Mouse (Mus musculus) adrenal gland, postnatal 36 days (tissue): Measurements from ENCODE around the gene Padi6. TPM values are rescaled to one million over a fixed set of nuclear protein-coding genes. Genes with fewer than 3 reads are reported as not detected.

Experiments used
- DNase-seq, 2 experiments: peaks; one replicate each; pipeline ENCODE4 v3.0.0; 2021; ENCODE audit warnings: mixed read lengths in 1 of 2
- total RNA-seq, 2 experiments: library from RNA; stranded (reverse); gene quantifications; 2 replicates each; pipeline ENCODE4 v1.2.3; 2021

Padi6 gene
- total RNA-seq, 2 experiments from 2014 or later: not detected

DNA sequence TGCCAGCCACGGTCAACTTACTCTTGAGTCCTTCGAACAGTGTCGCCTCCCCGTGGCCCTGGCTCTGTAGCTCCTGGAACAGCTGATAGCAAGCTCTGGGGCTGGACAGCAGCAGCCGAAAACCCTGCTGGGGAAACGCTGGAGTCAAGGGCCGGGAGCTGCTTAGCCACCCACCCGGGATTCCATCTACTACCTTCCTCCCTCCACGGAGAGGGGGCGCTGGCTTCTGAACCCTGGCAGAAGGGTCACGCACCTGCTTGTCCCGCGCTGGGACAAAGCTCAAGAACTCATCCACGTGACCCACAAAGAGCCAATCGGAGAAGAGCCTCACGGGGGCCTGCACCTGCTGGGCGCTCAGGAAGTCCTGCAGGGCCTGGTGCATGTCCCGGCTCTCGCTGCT lies 7.9 kb upstream of the Padi6 start:
- peak in 1 of 2 experiments; percentile 12 for DNase-seq

DNA sequence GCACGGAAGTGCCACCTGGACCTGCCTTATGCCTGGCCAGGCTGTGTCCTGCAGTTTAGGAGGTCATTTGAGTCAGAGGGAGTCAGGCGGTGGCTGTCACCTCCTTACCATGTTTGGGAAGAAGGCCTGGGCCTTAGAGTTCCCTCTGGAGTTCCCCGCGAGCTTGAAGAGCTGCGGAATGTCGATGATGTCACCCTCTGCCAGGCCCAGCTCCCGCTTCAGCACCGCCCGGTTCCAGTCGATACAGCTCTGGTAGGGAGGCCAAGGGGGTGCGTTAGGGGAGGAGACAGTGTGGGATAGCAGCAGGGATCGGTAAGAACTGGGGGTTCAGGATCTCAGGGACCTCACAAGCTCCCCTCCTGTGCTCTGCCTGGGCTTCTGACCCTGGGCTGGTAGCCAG lies 5.5 kb upstream of the Padi6 start:
- no peak for DNase-seq

DNA sequence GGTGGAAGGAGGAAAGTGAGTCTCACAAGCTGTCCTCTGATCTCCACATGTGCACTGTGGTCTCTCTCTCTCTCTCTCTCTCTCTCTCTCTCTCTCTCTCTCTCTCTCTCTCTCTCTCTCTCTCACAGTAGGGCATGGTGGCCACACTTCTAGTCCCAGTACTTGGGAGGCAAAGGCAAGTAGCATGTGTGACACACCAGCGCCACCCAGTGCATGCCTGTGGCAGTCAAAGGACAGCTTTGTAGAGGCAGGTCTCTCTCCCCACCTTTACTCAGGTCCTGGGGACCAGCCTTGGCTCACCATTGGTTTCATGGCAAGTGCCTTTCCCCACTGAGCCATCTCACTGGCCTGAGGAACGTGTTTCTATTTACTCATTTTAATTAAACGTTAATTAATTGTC lies 2.2 kb upstream of the Padi6 start:
- peak; percentile 72 to 74 for DNase-seq

DNA sequence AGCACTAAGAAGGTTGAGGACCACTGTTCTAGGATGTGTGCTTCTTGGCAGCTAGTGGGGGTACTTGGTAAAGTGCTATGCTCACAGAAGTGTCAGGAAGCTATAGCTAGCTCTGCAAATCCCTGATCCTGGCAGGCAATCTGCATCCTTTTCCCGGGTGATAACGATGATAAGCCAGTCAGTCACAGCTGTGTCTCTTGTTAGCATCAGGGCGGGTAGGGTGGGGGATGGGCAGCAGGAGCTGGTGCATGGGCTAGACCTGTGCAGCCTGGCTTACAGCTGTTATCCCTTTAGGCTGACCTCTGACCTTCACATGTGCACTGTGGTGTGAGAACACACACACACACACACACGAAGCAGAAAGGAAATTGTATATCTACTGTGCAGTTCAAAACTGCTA lies 643 bp upstream of the Padi6 start:
- DNase-seq: no peak

DNA sequence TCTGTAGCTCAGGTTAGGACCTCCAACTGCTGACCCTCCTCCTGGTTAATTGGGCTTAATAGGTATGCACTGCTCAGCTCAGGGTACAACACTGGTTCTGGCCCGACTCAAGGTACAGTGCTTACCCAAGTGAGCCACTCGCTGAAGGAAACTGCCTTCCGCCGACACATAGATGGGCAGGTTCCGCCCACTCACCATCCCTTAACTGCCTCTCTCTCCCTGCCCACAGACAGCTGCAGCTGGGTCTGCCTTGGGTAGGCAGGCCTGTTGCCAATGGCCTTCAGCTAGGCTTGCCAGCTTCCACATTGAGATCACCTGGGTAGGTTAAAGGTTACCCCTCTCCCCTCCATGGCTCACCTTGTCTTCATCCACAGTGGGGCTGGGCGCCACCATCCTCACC lies 1.0 kb downstream of the Padi6 start:
- no peak for DNase-seq

DNA sequence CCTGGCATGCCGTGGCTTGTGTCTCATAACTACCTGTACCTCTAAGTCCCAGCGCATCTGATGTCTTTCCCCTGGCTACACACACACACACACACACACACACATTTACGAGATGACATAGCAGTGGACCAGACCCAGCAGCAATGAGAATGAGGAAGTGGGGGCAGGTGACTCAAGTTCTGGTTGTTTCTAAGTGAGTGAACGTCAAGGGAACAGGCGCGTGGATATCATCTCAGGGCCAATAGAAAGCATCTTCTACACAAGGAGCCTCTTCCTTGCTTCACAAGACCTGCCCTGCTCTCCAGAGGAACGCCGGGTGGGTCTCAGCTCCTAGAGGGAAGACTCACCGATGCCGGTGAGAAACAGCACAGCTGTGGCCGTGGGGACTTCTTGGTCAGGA lies 1.8 kb downstream of the Padi6 start:
- no peak for DNase-seq

DNA sequence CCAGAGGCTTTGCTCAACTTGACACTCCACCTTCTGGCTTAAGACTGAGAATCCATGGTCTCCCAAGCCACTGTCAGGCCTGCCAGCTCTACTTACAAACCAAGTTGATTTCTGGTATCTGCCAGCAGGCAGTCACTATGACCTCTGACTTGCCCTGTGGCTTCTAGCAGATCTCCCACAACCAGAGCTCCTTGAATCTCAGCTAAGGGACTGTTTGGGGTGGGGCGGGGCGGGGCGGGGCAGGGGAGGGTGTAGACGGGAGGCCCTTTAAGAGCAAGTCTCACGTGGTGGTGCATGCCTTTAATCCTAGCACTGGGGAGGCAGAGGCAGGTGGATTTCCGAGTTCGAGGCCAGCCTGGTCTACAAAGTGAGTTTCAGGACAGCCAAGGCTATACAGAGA lies 9.6 kb downstream of the Padi6 start:
- no peak for DNase-seq

DNA sequence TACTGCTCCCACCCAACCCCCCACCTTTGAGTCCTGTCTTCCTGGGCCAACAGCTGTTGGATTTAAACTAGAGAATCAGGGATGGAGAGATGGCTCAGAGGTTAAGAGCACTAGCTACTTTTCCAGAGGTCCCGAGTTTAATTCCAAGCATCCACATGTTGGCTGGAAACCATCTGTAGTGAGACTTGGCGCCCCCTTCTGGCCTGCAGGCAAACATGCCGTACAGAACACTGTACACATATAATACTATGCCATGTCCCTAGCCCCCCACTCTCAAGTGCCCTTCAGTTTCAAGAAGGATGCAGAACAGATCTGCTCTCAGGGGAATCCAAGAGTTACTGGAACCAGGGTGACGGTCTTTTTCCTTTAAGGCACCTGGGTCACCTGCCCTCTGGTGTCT lies 10.8 kb downstream of the Padi6 start:
- DNase-seq: no peak

DNA sequence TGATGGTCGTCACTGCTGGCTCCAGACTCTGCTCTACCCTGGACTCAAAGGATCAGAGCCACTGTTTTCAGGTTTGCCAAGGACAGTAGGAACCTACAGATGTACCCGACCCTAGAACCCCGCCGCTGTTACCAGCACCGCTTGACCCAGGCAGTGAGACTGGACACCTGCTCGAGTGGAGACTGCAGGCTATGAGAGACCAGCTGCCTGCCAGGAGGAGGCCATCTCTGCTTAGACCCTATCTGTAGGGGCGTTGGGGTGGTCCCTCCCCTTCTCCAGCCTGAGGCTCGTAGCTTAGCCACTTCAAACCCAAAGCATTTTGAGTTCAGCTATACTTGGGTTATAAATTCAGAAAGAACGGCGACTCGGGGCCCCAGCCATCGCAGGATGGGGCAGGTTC lies 15.5 kb downstream of the Padi6 start:
- no peak for DNase-seq

DNA sequence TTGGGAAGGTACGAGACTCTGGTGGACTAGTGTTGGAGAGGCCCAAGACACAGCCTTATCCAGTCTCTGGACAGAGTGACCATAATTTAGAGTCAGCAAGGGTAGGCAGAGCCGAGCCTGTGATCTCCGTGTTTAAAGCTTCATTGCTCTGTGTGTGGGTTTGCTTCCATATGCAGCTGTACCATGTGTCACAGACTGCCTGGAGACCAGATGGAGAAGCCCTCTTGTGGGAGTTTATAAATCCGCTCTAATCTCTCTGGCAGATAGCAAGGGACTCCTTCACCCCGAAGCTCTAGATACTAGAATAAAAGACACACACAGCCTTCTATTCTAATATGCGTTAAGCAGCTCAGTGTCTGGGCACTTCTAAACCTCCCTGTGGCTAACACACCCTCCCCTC lies 17.7 kb downstream of the Padi6 start:
- no peak for DNase-seq

DNA sequence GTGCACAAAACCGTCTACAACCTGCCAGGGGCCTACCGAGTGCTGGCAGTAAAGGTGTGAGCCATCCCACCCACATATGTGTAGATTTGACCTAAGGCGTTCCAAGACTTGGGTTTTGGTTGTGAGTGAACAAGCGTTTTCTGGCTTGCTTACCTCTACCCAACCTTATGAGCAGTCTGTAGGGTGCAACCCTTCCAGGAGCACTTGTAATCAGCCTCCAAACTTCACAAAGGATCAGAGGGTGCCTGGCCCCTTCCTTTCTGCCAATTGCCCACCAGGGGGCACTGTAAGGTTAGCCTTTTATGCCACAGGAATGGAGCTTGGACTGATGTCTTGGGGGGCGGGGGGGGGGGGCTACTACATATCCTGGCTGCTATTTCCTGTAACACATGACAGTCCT lies 18.6 kb downstream of the Padi6 start:
- peak in 1 of 2 experiments; percentile 40 for DNase-seq

DNA sequence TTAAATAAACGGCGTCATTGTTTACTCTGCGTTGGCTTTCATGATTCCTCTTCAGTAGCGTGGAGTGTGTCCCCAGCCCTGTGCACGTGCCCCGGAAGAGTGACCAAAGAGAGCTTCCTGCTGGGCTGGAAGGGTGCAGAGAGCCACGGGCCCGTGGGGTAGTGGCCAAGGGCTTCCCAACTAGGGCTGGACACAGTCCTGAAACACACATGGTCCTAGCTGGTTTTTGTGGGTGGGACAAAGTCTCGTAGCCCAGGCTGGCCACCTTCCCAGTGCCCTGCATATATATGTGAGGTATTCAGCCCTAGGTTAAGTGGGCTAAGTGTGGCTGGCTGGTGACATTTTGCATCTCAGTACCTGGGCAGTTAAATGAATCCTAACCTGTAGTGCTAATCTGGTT lies 19.3 kb downstream of the Padi6 start:
- DNase-seq: no peak

DNA sequence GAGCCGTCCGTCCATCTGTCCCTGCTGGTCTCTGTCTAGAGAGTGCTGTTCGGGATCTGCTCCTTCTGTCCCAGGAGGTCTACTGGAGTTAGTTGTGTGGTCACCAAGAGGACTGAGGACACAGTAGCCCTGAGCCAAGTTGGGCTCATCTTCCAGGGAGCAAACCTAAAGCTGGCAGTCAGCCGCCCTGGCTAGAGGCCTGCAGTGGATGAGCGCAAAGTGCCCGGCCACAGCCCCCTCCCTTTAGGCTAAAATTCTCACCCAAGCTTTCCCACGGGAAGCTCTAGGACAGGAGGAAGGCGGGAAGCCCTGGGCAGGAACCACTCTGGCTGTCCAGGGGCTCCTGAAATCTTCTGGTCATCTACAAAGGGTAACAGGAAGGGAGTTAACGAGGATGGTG lies 19.7 kb downstream of the Padi6 start:
- no peak for DNase-seq

DNA sequence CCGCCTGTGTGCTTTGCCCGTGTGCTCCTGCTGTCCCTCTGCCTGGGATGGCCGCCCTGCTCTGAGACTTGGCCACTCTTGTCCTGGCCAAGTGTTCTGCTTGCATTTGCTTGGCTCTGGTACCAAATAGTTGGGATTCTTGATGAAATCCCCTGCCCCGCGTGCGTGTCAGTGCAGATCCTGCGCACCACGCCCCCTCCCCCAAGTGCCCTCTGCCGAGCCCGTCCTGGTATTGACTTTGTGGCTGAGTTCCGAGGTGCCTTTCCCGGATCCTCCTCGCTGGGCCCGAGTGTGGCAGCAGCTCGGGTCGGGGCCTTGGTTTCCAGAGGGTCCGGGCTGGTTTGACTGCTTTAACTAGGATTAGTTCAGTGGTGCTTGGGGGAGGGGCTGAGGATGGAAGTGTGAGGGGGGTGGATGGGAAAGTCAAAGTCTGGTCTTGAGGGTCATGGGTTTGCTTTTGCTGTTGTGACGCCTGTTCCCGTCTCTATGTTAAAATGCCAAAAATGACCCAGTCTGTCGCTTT lies 20.4 kb downstream of the Padi6 start:
- DNase-seq: no peak

DNA sequence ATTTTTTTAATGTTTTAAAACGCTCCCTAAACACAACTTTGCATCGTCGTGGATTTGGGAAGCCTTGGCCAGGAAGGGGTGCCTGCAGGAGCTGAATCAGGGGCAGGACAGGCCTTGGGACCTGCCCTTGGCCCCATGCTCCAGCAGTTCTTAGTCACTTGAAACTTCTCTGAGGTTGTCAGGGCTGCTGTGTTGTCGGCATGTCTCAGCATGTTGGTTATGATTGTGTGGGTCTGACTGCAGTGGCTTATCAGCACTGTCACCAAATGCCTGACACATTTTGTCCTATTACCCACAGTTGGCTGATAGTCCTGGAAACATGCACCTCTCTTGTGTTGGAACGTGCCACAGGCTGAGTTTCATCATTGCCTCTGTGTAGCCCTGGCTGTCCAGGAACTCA lies 22.4 kb downstream of the Padi6 start:
- DNase-seq: peak; percentile 64 to 75

DNA sequence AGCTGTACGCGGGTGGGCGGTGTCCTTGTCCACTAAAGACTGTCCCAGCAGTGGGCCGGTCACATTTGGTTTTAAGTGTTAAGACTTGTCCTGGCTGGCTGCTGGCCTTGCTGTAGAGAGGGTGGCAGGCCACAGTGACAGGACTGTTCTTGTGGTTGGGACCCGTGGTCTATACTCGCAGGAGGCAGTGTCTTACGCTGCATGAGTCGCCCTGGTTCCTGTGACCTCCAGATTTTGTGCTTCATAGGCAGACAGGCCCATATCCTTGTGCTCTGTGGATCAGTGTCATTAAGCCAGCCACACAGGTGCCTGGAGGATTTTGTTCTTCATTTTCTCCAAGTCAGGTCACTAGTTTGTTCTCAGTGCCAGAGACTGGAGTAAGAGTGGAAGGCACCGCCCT lies 24.0 kb downstream of the Padi6 start:
- peak in 1 of 2 experiments; percentile 40 for DNase-seq

DNA sequence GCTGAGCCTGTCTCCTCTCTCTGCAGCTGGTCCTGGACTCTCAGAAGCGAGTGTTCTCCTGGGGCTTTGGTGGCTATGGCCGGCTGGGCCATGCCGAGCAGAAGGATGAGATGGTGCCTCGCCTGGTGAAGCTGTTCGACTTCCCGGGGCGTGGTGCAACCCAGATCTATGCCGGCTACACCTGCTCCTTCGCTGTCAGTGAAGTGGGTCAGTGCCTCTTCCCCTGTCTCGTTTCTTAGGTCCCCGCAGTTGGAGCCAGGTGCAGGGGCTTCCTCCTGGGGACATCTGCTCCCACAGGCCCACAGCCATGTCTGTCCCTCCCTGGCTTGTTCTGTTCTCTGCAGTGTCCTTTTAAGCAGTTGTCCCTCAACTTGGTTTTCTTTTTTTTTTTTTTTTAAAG lies 25.4 kb downstream of the Padi6 start:
- DNase-seq: no peak

DNA sequence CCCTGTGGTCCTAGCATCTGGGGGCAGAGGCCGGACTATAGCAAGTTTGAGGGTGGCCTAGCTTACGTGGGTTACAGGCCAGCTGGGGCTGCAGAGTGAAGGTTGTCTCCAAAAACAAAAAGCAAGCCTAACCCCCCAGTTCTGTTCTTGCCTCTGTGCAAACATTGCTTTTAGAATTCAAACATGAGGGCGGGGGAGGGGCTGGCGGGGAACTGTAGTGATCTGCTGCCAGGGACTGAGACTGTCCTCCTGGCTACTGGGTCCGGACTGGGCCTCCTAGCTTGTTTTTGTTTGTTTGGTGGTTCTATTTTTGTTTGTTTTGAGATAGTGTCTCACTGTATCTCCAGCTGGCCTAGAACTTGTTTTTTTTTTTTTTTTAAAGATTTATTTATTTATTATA lies 27.9 kb downstream of the Padi6 start:
- no peak for DNase-seq

DNA sequence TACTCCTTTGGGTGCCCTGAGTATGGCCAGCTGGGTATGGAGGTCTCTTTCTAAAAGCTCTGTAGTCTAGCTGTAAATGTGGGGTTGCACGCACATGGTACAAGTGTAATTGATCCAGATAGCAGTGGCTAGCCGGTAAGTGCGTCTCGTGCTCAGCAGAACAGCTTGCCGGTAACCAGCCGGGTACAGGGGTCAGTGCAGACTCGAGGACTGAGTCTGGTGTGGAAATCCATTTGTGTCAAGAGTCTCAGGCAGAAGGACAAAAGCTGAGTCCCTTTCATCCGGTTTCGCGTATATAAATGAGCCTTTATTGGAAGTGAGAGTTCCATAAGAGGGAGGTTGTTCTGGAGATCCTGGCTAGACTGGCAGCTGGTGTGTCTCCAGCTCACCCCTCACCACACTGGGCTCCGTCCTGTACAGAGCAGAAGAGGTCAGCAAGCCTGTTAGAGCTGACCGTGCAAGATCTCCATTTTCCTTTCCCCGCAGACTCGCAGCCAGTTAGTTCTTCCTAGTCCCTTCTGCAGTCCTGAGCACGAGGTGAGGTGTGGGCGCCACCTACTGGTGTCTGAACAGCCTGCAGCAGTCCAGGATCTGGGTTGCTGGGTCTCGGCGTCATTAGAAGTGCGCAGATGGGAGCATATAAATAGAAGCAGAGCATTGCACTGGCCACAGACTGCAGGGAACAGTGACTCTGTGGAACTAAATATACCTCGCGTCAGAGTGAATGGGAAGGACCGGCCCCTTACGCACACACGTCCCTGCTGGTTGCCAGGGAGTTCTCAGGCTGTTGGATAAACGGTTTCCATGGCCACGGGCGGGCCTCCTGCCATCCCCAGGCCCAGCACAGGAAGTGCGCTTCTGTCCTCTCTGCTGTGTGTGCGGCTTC lies 28.7 kb downstream of the Padi6 start:
- DNase-seq: peak; percentile 91 to 92

DNA sequence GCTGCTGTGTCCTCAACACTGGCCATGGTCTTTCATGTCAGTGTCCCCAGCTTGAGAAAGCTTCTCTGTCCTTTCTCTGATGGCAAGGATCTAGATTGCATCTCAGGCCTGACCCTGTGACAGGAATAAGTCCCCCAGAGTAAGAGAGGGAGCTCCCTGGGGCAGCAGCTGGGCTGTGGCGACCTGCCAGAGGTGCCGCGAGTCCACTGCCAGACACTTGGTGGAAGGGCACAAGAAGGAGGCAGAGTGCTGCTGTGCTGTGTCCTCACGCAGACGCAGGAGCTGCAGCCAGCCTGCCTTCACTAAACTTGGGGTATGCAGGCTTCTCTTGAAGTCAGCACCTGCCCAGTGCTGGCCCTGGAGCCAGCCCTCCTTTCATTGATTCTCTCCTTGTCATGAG lies 31.1 kb downstream of the Padi6 start:
- DNase-seq: no peak

DNA sequence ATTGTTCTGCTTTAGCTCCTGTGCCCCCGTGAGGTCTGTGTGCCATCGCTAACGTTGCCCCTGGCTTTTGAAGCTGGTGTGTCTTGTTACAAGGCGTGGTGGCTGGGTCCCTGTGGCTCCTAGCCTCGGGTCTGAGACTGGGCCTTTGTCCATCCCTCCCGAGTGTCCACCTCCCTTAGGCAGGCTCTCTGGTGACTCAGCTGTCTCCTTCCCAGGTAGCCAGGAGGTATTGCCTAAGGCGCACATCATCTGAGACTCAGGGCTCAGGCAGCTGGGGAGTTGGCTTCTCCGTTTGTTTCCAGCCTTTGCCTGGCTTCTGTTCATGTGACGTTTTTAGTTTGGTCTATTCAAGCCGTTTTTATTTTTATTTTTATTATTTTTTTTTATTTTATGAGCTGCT lies 31.7 kb downstream of the Padi6 start:
- DNase-seq: no peak

DNA sequence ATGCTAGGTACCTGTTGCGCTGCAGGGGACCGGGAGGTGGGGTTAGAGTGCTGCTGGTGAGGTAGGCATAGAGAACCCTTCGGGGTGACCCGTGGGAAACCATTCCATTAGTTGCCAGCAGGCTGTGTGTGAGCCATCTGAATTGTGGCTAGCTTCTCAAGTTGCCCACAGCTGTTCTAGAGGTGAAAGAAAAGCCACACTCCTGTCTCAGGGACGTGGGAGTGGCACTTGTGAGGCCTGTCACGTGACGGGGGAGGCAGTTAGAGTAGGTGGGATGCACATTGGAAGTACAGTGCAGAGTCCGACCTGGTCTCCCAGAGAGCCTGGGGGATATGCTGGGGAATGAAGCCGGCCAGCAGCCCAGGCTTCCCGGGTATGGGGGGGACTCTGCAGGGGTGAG lies 32.8 kb downstream of the Padi6 start:
- DNase-seq: no peak

DNA sequence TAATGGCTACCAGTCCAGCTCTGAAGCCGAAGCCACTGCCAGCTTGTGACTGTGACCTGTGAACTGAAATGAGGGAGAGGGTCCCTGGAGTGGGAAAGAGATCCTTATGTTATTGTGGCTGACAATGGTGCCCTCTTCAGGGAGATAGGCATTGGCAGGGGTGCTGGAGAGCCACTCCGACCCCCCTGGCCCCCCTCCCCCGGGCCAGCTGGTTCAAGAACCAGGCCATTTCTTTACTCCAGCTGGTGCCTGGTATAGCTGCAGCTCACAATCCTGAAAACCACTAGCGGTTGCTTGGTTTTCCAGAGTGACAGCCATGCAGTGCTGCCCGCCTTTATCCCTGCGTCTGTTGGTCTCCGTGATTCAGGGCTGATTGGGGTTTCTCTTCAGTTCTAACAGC lies 33.3 kb downstream of the Padi6 start:
- DNase-seq: no peak

DNA sequence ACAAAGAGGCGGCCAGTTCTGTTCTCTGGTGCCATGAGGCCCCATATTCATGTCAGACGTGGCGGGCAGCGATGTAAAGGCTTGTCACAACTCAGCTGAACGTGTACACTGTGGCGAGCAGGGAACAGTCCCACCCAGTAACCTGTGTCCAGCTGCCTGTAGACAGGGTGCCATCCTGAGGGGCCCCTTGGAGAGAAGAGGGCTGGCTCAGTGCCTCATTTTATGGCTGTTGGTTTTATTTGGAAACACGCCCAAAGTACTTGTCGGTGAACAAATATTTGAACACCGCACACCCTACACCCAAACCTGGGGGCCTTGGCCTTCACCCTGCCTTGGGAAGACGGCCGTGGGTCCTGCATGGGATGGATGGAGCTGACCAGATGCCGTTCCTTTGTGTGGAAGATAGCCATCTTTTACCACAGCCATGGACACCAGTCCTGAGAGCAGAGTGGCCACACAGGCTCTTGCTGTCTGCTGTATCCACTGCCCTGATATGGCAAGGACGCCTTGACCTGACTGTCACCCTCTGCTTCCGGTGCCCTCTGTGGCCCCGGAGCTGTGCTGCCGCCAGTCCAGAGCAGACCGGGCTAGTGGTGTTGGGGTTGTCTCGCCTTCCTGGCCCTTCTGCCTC lies 34.0 kb downstream of the Padi6 start:
- no peak for DNase-seq
